Mouse (Mus musculus) kidney, postnatal 0 days (tissue): ENCODE measurements around the gene Shmt2. TPM values are rescaled to one million over a fixed set of nuclear protein-coding genes. Genes with fewer than 3 reads are reported as not detected.

Experiments
- ATAC-seq: fragments of 200-750 bp; cut with Nextera tagmentation; replicated peaks from 2 replicates; pipeline ENCODE4 v1.8.0; 2017; ENCODE audit warnings: low read depth, moderate number of reproducible peaks, moderate TSS enrichment, moderate library complexity; ENCODE audit not compliant: low FRiP score
- DNase-seq: peaks from one replicate; pipeline ENCODE4 v3.0.0-alpha.2; 2016; ENCODE audit warnings: low spot score
- H3K27ac ChIP-seq: fragments of 300-500 bp; sonication (generic); 2 replicates; pipeline ENCODE4 v1.5.1; 2014; ENCODE audit warnings: mild to moderate bottlenecking
- H3K27me3 ChIP-seq: fragments of 300-500 bp; sonication (generic); 2 replicates; pipeline ENCODE4 v1.6.1; 2014; ENCODE audit warnings: low read length, mixed read lengths; ENCODE audit not compliant: insufficient read depth
- H3K36me3 ChIP-seq: fragments of 300-500 bp; sonication (generic); 2 replicates; pipeline ENCODE4 v1.6.1; 2014; ENCODE audit warnings: low read length, mixed read lengths; ENCODE audit not compliant: insufficient read depth
- H3K4me1 ChIP-seq: fragments of 300-500 bp; sonication (generic); replicated peaks from 2 replicates; pipeline ENCODE4 v1.6.1; 2014; ENCODE audit warnings: antibody characterized with exemption, low read length, mixed read lengths; ENCODE audit not compliant: insufficient read depth
- H3K4me2 ChIP-seq: fragments of 300-500 bp; sonication (generic); 2 replicates; pipeline ENCODE4 v1.6.1; 2014; ENCODE audit warnings: mild to moderate bottlenecking, low read length, moderate library complexity, mixed read lengths
- H3K4me3 ChIP-seq: fragments of 300-500 bp; sonication (generic); replicated peaks from 2 replicates; pipeline ENCODE4 v1.5.1; 2014; ENCODE audit warnings: low read depth, low read length
- H3K9ac ChIP-seq: fragments of 300-500 bp; sonication (generic); 2 replicates; pipeline ENCODE4 v1.6.1; 2014; ENCODE audit warnings: low read depth, low read length
- H3K9me3 ChIP-seq: fragments of 300-500 bp; sonication (generic); replicated peaks from 2 replicates; pipeline ENCODE4 v1.6.1; 2016; ENCODE audit warnings: low read length, inconsistent platforms, mixed read lengths
- CTCF ChIP-seq: IDR thresholded peaks from 2 replicates; pipeline ENCODE4 v1.5.1; 2016; ENCODE audit warnings: antibody characterized with exemption, low read depth, mild to moderate bottlenecking, moderate library complexity
- WGBS: fragments of 180-500 bp; shearing (Covaris S2); extraction: QIAGEN DNeasy Blood & Tissue Kit; methylation state at CpG from one replicate; pipeline ENCODE4 v1.1.7; 2014; 5-methylcytosine and 5-hydroxymethylcytosine counted together
- polyA plus RNA-seq: library from polyadenylated mRNA; unstranded; fragments of >200 nt; fragmentation: Nextera tagmentation; extraction: Ambion mirVana; gene quantifications from 2 replicates; pipeline ENCODE4 v1.2.1, GENCODE M21; 2015

Shmt2 gene
- polyA plus RNA-seq, 1 experiment from 2014 or later, result 71.1 TPM

DNA sequence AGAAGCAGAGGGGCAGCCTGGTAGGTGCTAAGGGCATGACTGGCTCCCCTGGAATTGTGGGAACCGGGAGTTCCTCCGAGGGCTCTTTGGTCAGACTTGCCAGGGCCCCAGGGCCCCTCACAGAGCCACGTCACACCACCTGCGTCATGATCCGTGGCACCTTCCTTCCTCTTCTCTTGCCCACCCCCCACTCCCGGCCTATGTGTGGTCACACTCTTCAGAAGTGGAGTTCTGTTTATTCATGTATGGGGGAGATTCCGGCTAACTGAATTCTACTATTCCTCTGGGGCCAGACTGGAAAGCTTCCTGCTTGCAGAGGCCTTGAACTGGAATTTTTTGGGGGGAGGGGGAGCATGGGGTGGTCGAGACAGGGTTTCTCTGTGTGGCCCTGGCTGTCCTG is 41.6 kb upstream of the Shmt2 start:
- peaks cover 11% of the 10 kb centered on the region; the same call in 1 of the 2 replicates for H3K4me1 ChIP-seq
- H3K9ac ChIP-seq, result no peak overlapping the region
- 0 out of 2 replicates have a peak, but pooled peaks have one; percentile 4 for ATAC-seq
- no peak overlapping the region for H3K4me3 ChIP-seq
- no peak overlapping the region; the same call in 1 of the 2 replicates for H3K4me2 ChIP-seq
- peak; percentile 67 for DNase-seq
- no peak for TF ChIP-seq CTCF
- H3K27me3 ChIP-seq, result no peaks in the 10 kb centered on the region
- no peaks in the 10 kb centered on the region for H3K9me3 ChIP-seq
- 46% methylated on average over 8 of the region's 8 CpGs for WGBS
- peaks cover 21% of the 10 kb centered on the region for H3K36me3 ChIP-seq
- H3K27ac ChIP-seq, result peak overlapping the region; percentile 50; the same call in 1 of the 2 replicates

GRCm38 (mm10) chr10:127561145-127561544 is 38.9 kb upstream of the Shmt2 start:
- peaks cover 11% of the 10 kb centered on the region; the same call in 1 of the 2 replicates for H3K4me1 ChIP-seq
- H3K9ac ChIP-seq, result no peak overlapping the region
- H3K4me2 ChIP-seq, result no peak overlapping the region
- peaks cover 25% of the 10 kb centered on the region for H3K36me3 ChIP-seq
- no peaks in the 10 kb centered on the region for H3K27me3 ChIP-seq
- H3K4me3 ChIP-seq, result no peak overlapping the region
- peak; percentile 66 for TF ChIP-seq CTCF
- H3K9me3 ChIP-seq, result no peaks in the 10 kb centered on the region
- H3K27ac ChIP-seq, result no peak overlapping the region
- ATAC-seq, result no peak
- peak; percentile 45 for DNase-seq

DNA sequence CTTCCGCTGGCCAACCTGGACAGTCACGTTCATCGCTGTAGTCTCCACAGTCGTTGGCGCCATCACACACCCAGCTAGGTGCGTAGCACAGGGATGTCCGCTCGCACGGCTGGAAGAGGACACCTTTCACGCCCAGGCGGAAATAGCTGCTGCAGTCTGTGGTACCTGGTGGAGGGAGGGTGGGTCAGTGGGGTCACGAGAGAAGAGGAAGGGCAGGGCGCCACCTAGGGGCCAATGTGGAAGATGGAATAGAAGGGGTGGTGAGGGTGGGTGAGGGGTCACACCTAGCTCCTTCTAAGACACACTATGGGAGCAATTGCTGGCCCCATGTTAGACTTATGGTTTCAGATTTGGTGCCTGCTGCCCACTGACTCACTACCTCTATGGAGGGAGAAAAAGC is 35.2 kb upstream of the Shmt2 start:
- peak; percentile 52 for TF ChIP-seq CTCF

GRCm38 (mm10) chr10:127555703-127556102 is 33.5 kb upstream of the Shmt2 start:
- TF ChIP-seq CTCF, result peak; percentile 74
- peak; percentile 53 for DNase-seq
- 75% methylated on average over 18 of the region's 18 CpGs for WGBS

More for the DNA sequence above, 35.2 kb upstream of the Shmt2 start:
- H3K4me1 ChIP-seq, result 0 out of 2 replicates have a peak, but pooled peaks cover under 1% of the 10 kb centered on the region
- H3K9me3 ChIP-seq, result no peaks in the 10 kb centered on the region
- no peak overlapping the region for H3K27ac ChIP-seq
- no peak overlapping the region for H3K4me3 ChIP-seq
- ATAC-seq (no peak), DNase-seq (no peak)
- WGBS, result 93% methylated on average over 13 of the region's 13 CpGs
- no peaks in the 10 kb centered on the region for H3K27me3 ChIP-seq
- no peak overlapping the region for H3K9ac ChIP-seq
- no peak overlapping the region for H3K4me2 ChIP-seq
- H3K36me3 ChIP-seq, result peaks cover 40% of the 10 kb centered on the region

DNA sequence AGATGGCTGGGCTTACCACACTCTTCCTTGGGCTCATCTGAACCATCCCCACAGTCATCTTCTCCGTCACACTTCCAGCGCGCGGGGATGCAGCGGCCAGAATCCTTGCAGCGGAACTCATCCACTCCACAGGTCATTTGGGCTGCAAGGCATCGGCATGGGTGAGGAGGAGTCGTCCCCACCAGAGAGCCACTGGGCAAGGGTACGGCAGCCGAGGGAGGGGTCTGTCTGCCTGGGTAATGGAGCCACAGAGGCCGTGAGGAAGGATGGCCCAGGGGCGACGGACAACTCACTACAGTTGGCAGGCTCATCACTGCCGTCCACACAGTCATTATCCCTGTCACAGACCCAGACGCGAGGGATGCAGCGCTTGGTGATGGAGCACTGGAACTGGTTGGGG is 27.6 kb upstream of the Shmt2 start:
- H3K4me1 ChIP-seq, result no peaks in the 10 kb centered on the region
- no peak for ATAC-seq
- WGBS, result 82% methylated on average over 17 of the region's 17 CpGs
- no peak overlapping the region for H3K4me3 ChIP-seq
- no peak overlapping the region for H3K4me2 ChIP-seq
- DNase-seq, result no peak
- peaks cover 37% of the 10 kb centered on the region; the same call in 1 of the 2 replicates for H3K36me3 ChIP-seq
- no peak for TF ChIP-seq CTCF
- no peak overlapping the region for H3K27ac ChIP-seq
- no peak overlapping the region for H3K9ac ChIP-seq
- H3K27me3 ChIP-seq, result no peaks in the 10 kb centered on the region
- H3K9me3 ChIP-seq, result no peaks in the 10 kb centered on the region

More at GRCm38 (mm10) chr10:127555703-127556102, 33.5 kb upstream of the Shmt2 start:
- Histone ChIP-seq H3K4me1 (no peaks in the 10 kb centered on the region), H3K27ac (no peak overlapping the region), H3K27me3 (no peaks in the 10 kb centered on the region), H3K9ac (no peak overlapping the region), H3K36me3 (peaks cover 52% of the 10 kb centered on the region), H3K9me3 (no peaks in the 10 kb centered on the region), H3K4me3 (no peak overlapping the region), H3K4me2 (no peak overlapping the region)
- 0 out of 2 replicates have a peak, but pooled peaks have one; percentile 8 for ATAC-seq

DNA sequence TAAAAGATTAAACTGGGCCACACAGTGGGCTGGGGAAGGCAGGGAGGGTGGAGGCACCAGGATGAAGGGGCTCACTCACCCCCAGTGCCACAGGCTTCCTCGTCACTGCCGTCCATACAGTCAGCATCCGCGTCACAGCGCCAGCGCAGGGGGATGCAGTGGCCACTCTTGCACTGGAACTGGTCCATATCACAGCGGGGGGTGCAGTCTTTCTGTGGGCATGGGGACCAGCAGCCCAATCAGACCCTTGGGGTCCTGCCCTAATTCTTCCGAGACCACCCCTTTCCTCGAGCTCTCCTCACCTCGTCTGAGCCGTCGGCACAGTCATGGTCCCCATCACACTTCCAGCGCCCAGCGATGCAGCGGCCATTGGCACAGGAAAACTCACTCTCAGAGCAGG is 26.0 kb upstream of the Shmt2 start:
- H3K4me1 ChIP-seq, result no peaks in the 10 kb centered on the region
- no peak for DNase-seq
- no peak for ATAC-seq
- TF ChIP-seq CTCF, result no peak
- H3K9ac ChIP-seq, result no peak overlapping the region
- 97% methylated on average over 15 of the region's 15 CpGs for WGBS
- H3K4me3 ChIP-seq, result no peak overlapping the region
- H3K4me2 ChIP-seq, result no peak overlapping the region
- peaks cover 38% of the 10 kb centered on the region; the same call in 1 of the 2 replicates for H3K36me3 ChIP-seq
- H3K27me3 ChIP-seq, result no peaks in the 10 kb centered on the region
- no peak overlapping the region for H3K27ac ChIP-seq
- H3K9me3 ChIP-seq, result no peaks in the 10 kb centered on the region

- no peak overlapping the region for H3K27ac ChIP-seq
- no peak overlapping the region for H3K4me2 ChIP-seq
- WGBS, result 84% methylated on average over 7 of the region's 7 CpGs
- H3K9ac ChIP-seq, result no peak overlapping the region
- peaks cover 21% of the 10 kb centered on the region; the same call in 1 of the 2 replicates for H3K36me3 ChIP-seq
- no peak for DNase-seq
- TF ChIP-seq CTCF, result peak; percentile 70
- H3K4me3 ChIP-seq, result no peak overlapping the region
- H3K4me1 ChIP-seq, result no peaks in the 10 kb centered on the region
- H3K9me3 ChIP-seq, result no peaks in the 10 kb centered on the region
- H3K27me3 ChIP-seq, result no peaks in the 10 kb centered on the region
- ATAC-seq, result no peak
These were observed 24.3 kb upstream of the Shmt2 start for GRCm38 (mm10) chr10:127546505-127546904.
